Mouse (Mus musculus) liver, embryonic 11.5 days (tissue): ENCODE data around the gene Abhd5. TPM values are rescaled to one million over a fixed set of nuclear protein-coding genes. Genes with fewer than 3 reads are reported as not detected.

ENCODE experiments used
- ATAC-seq: fragments of 200-750 bp; cut with Nextera tagmentation; replicated peaks from 2 replicates; pipeline ENCODE4 v1.8.0; 2017; ENCODE audit warnings: moderate number of reproducible peaks, mild to moderate bottlenecking, moderate TSS enrichment, moderate library complexity; ENCODE audit not compliant: low FRiP score
- DNase-seq: peaks from one replicate; pipeline ENCODE4 v3.0.0-alpha.2; 2017; ENCODE audit warnings: low spot score
- H3K27ac ChIP-seq: fragments of 300-500 bp; sonication (generic); 2 replicates; pipeline ENCODE4 v1.5.1; 2014; ENCODE audit warnings: mild to moderate bottlenecking, low read depth, low read length, control low read depth
- H3K27me3 ChIP-seq: fragments of 300-500 bp; sonication (generic); replicated peaks from 2 replicates; pipeline ENCODE4 v1.6.1; 2014; ENCODE audit warnings: low read length, mixed read lengths; ENCODE audit not compliant: control insufficient read depth, insufficient read depth
- H3K36me3 ChIP-seq: fragments of 300-500 bp; sonication (generic); 2 replicates; pipeline ENCODE4 v1.6.1; 2014; ENCODE audit warnings: mild to moderate bottlenecking, low read length, moderate library complexity, mixed read lengths; ENCODE audit not compliant: control insufficient read depth, insufficient read depth
- H3K4me1 ChIP-seq: fragments of 300-500 bp; sonication (generic); replicated peaks from 2 replicates; pipeline ENCODE4 v1.6.1; 2014; ENCODE audit warnings: low read length, mixed read lengths; ENCODE audit not compliant: control insufficient read depth, insufficient read depth
- H3K4me2 ChIP-seq: fragments of 300-500 bp; sonication (generic); 2 replicates; pipeline ENCODE4 v1.6.1; 2014; ENCODE audit warnings: mild to moderate bottlenecking, control low read depth, moderate library complexity
- H3K4me3 ChIP-seq: fragments of 300-500 bp; sonication (generic); 2 replicates; pipeline ENCODE4 v1.5.1; 2014; ENCODE audit warnings: low read depth, low read length, control low read depth
- H3K9ac ChIP-seq: fragments of 300-500 bp; sonication (generic); 2 replicates; pipeline ENCODE4 v1.6.1; 2014; ENCODE audit warnings: low read depth, low read length, control low read depth
- H3K9me3 ChIP-seq: fragments of 300-500 bp; sonication (generic); 2 replicates; pipeline ENCODE4 v1.6.1; 2016; ENCODE audit warnings: low read length, inconsistent platforms, mixed read lengths; ENCODE audit not compliant: control insufficient read depth
- WGBS: fragments of 180-500 bp; shearing (Covaris S2); extraction: QIAGEN DNeasy Blood & Tissue Kit; methylation state at CpG from one replicate; pipeline ENCODE4 v1.1.7; 2014; 5-methylcytosine and 5-hydroxymethylcytosine counted together
- polyA plus RNA-seq: library from polyadenylated mRNA; unstranded; fragments of >200 nt; fragmentation: Nextera tagmentation; extraction: Ambion mirVana; gene quantifications from 2 replicates; pipeline ENCODE4 v1.2.1, GENCODE M21; 2014

Gene Abhd5
- polyA plus RNA-seq, 1 experiment from 2014 or later, result 24.2 TPM

DNA sequence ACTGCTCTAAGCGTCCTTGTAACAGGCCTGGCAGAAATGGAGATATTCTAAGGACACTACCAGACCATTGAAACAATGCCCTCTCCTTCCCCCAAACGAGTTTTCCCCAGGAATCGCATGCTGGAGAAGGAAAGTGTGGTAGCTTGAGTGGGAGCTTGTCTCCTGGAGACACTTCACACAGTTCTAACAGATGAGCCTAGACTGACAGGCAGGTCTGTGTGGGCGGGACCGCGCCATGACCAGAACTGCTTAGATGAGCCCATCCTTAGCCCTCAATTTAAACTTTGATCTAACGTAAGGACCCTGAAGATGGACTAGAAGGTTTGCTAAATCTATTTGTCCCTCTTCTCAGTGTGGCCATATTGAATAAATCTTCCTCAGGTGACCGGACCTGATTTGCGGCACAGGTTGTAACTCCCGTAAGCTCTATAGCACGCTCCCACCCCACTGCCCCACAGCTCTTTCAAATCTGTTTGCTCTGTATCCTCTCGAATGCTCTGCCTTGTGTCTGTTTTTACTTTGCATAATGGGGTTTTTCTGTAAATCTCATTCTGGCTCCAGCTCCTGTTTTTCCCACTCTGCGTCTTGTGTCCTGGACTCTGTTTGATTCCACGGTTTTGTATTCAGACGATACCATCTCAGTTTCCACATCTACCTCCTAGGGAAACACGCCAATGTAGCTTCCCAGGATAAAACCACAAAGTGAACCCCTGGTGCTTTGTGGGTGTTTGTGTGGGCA lies 59.2 kb downstream of the Abhd5 start:
- H3K4me3 ChIP-seq, result no peak overlapping the region
- H3K9ac ChIP-seq, result no peak overlapping the region
- no peaks in the 10 kb centered on the region for H3K9me3 ChIP-seq
- no peak for ATAC-seq
- no peak for DNase-seq
- H3K4me2 ChIP-seq, result no peak overlapping the region
- no peaks in the 10 kb centered on the region for H3K27me3 ChIP-seq
- 85% methylated on average over 16 of the region's 16 CpGs for WGBS
- no peaks in the 10 kb centered on the region; the same call in 1 of the 2 replicates for H3K36me3 ChIP-seq
- no peak overlapping the region for H3K27ac ChIP-seq
- no peaks in the 10 kb centered on the region for H3K4me1 ChIP-seq

DNA sequence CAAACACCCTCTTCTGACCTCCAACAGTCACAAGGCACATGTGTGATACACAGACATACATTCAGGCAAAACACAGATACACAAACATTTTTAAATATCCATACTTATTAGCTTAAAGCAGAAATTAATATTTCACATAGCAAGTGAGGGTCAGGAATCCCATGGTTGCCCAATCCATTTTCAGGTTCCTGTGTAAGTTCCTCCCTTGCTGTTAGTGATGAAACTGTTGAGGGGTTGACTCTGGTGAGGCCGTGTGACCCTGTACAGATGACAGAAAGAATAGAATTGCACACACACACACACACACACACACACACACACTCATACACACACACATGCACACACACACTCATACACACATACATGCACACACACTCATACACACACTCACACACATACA lies 63.2 kb downstream of the Abhd5 start:
- Histone ChIP-seq H3K4me3 (no peak overlapping the region), H3K36me3 (no peaks in the 10 kb centered on the region; the same call in 1 of the 2 replicates), H3K27me3 (no peaks in the 10 kb centered on the region), H3K9ac (no peak overlapping the region), H3K4me1 (no peaks in the 10 kb centered on the region), H3K4me2 (no peak overlapping the region), H3K9me3 (no peaks in the 10 kb centered on the region), H3K27ac (no peak overlapping the region)
- ATAC-seq (no peak), DNase-seq (no peak)
- WGBS, result 53% methylated on average over 1 of the region's 1 CpGs

DNA sequence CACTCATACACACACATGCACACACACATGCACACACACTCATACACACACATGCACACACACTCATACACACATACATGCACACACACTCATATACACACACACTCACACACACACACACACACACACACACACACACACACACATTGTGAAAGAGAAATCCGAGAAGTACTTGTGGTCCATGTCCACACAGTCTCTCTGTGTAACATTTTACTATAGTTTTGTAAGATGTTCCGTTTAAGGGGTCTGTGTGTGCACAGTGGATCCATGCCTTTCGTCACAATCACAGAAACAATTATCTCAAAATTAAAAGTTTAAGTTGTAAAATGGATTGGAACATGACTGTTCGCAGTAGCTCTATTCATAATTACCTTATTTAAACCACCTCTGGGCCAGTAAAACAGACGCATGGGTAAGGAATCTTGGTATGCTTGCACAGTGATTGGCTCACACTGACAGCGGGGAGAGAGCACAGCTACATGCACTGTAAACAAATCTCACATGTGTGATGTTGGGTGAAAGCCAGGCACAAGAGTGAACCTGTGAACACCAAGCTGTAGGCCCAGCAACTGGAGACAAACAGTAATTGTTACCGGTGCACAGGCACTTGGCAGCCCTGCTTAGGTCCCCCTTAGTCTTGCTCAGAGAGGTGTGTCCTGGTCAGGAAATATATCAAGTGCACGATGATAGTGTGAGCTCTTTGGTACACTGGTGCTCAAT lies 63.8 kb downstream of the Abhd5 start:
- no peaks in the 10 kb centered on the region for H3K4me1 ChIP-seq
- H3K4me2 ChIP-seq, result no peak overlapping the region
- H3K27me3 ChIP-seq, result no peaks in the 10 kb centered on the region
- no peaks in the 10 kb centered on the region for H3K9me3 ChIP-seq
- no peaks in the 10 kb centered on the region; the same call in 1 of the 2 replicates for H3K36me3 ChIP-seq
- DNase-seq (no peak), ATAC-seq (no peak)
- no peak overlapping the region for H3K27ac ChIP-seq
- H3K9ac ChIP-seq, result no peak overlapping the region
- WGBS, result 81% methylated on average over 8 of the region's 8 CpGs
- H3K4me3 ChIP-seq, result no peak overlapping the region

DNA sequence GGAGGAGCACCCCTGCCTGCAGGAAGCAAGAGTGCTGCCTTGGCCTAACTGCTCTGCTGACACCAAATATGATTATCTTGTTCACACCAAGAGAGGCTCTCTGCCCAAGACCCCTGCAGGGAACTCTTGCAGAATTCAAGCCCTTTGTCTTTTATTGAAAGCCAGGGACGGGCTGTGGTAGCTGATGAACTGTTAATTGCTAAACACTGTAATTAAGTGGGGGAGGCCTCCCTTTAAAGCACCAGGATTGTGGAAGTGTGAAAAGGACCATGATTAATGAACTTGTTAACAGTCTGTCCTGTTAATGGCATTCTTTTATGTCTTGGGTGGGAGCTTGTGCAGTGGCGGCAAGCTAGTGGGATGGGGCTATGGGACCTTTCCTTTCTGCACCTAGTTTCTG lies 65.2 kb downstream of the Abhd5 start:
- Histone ChIP-seq H3K9ac (no peak overlapping the region), H3K27me3 (no peaks in the 10 kb centered on the region), H3K4me3 (no peak overlapping the region), H3K4me1 (no peaks in the 10 kb centered on the region), H3K27ac (no peak overlapping the region), H3K9me3 (no peaks in the 10 kb centered on the region), H3K36me3 (no peaks in the 10 kb centered on the region; the same call in 1 of the 2 replicates), H3K4me2 (no peak overlapping the region)
- DNase-seq, result no peak
- 43% methylated on average over 2 of the region's 2 CpGs for WGBS
- no peak for ATAC-seq

DNA sequence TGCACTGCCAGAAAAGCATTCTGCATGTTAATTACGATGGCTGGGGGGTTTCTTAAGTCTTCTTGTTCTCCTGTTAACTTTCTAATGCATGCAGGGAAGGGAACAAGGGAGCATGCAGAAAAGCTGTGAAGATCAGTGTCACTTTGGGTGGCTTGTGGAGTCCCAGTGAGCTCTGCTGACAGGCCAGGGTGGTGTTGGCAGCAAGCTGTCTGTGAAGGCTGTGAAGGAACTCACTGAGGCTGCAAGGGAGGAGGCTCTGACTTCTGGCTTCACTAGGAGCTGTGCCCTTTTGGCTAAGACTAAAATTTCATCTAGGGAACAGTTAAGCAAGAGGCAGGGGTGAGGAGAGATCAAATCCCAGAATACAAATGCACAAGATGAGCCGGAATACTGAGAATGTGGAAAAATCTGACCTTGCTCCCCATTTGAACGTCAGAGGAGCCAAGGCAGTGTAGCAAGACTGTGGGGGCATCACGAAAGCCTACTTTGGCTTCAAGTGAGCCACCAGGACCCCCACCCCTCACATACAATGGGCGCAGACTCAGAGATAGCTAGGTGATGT lies 68.9 kb downstream of the Abhd5 start:
- DNase-seq (no peak), ATAC-seq (no peak)
- Histone ChIP-seq H3K27me3 (no peaks in the 10 kb centered on the region), H3K4me2 (no peak overlapping the region), H3K27ac (no peak overlapping the region), H3K9ac (no peak overlapping the region), H3K4me3 (no peak overlapping the region), H3K36me3 (no peaks in the 10 kb centered on the region), H3K4me1 (no peaks in the 10 kb centered on the region), H3K9me3 (no peaks in the 10 kb centered on the region)
- 70% methylated on average over 5 of the region's 5 CpGs for WGBS

DNA sequence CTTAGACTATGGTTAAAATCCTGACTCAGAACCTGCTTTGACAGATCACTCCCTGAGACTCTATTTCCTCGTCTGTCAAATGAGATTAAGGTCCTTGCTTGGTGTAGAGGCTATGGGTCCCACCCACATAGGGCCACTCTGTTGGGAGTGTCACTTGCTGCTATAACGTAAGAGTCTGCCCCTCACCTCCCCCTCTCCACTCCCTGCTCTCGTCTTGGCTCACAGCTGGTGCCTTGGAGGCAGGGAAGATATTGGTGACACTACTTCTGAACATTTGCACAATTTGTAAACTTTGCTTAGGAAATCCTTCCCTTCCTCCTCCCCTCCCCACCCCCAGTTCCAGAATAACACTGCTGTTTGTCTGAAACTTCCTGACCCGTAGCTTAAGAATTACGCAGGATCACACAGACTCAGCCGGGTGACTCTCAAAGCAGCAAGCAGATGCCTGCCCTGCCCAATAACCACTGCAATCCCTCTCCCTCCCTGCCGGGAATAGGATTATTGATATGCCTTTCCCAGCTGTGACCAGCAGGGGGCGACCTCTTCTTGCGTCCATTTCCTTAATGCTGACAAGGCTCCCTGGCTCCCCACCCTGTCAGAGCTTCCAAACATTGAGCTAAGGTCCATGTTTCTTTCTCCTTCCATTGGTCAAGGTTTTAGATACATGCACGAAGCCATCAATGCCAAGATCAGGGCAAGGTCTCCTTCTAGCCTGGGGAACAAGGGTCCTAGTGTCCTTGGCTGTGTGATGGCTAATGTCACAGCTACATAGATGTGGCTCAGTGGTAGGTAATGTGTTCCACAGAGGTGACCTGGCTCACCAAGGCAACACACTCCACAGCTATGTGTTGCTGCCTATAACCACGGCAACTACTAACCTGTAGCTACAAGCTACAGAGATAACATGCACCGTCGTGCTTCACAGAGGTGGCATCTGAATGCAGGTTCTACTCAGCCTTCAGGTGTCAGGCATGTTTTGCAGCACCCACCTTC lies 69.7 kb downstream of the Abhd5 start:
- H3K9me3 ChIP-seq, result no peaks in the 10 kb centered on the region
- peak; percentile 15; the same call in 1 of the 2 replicates for ATAC-seq

GRCm38 (mm10) chr9:122421911-122422310 lies 70.5 kb downstream of the Abhd5 start:
- no peak overlapping the region for H3K4me3 ChIP-seq
- H3K4me2 ChIP-seq, result no peak overlapping the region
- no peaks in the 10 kb centered on the region for H3K9me3 ChIP-seq
- DNase-seq (no peak), ATAC-seq (no peak)
- no peaks in the 10 kb centered on the region for H3K27me3 ChIP-seq
- H3K4me1 ChIP-seq, result no peaks in the 10 kb centered on the region
- no peak overlapping the region for H3K9ac ChIP-seq
- H3K27ac ChIP-seq, result no peak overlapping the region
- no peaks in the 10 kb centered on the region for H3K36me3 ChIP-seq
- 79% methylated on average over 8 of the region's 8 CpGs for WGBS

More for the DNA sequence above, 69.7 kb downstream of the Abhd5 start:
- H3K4me2 ChIP-seq, result no peak overlapping the region
- no peaks in the 10 kb centered on the region for H3K36me3 ChIP-seq
- WGBS, result 24% methylated on average over 13 of the region's 13 CpGs
- no peak overlapping the region for H3K27ac ChIP-seq
- DNase-seq, result peak; percentile 66
- no peaks in the 10 kb centered on the region for H3K4me1 ChIP-seq
- no peaks in the 10 kb centered on the region for H3K27me3 ChIP-seq
- no peak overlapping the region for H3K9ac ChIP-seq
- no peak overlapping the region for H3K4me3 ChIP-seq

GRCm38 (mm10) chr9:122422706-122423105 lies 71.3 kb downstream of the Abhd5 start:
- DNase-seq (no peak), ATAC-seq (no peak)
- H3K36me3 ChIP-seq, result no peaks in the 10 kb centered on the region
- H3K27ac ChIP-seq, result no peak overlapping the region
- H3K4me2 ChIP-seq, result no peak overlapping the region
- no peak overlapping the region for H3K9ac ChIP-seq
- H3K4me1 ChIP-seq, result no peaks in the 10 kb centered on the region
- no peak overlapping the region for H3K4me3 ChIP-seq
- 83% methylated on average over 14 of the region's 14 CpGs for WGBS
- H3K27me3 ChIP-seq, result no peaks in the 10 kb centered on the region
- no peaks in the 10 kb centered on the region for H3K9me3 ChIP-seq
